Mouse (Mus musculus): ENCODE results near the gene Kcnd2. TPM values are rescaled to one million over a fixed set of nuclear protein-coding genes. Genes with fewer than 3 reads are reported as not detected.

Kcnd2 gene
- total RNA-seq, 1 experiment from 2014 or later, result 3.7 TPM

DNA sequence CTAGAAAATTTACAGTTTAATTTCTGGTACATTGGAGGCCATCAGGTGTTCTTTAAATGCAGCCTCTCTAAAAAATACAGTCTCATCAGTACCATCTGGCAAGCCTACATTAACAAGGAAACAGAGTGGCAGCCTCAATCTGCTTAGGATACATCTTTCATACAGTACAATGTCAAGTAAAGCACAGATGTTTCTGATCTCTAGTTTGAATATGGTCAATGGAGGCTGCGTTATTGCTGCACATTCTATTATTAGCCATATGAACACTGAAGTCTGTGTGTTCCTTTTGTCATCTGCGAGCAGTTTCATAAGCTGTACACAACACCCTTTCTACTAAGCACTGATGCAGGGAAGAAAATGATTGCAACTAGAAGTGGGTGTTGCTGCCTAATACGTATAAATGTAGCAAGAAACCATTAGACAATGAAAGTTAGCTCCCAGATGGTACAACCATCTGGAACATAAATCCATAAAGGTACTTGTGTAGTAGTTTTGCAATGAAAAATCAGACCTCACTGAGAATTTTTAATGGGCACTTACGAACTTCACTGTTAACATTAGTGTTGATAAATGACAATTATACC is 209.0 kb downstream of the Kcnd2 start:
- DNase-seq, result no peak

DNA sequence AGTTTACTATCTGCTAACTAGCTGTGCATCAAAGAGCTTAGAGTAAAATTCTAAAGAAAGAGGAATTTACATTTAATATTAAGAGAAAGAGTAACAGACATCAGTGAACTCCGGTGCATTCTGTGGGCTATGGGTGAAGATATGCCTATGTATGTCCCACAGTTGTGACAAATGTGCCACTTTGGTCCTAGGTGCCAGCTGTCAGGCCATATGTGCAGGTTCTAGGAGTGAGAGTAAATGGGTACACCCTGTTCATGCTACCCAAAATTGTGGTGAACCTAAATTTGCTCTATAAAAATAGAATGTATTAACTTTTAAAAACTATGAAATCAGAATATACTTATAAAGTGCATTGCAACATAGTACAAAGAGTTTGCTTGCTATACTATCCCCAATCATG is 215.8 kb downstream of the Kcnd2 start:
- DNase-seq, result no peak

DNA sequence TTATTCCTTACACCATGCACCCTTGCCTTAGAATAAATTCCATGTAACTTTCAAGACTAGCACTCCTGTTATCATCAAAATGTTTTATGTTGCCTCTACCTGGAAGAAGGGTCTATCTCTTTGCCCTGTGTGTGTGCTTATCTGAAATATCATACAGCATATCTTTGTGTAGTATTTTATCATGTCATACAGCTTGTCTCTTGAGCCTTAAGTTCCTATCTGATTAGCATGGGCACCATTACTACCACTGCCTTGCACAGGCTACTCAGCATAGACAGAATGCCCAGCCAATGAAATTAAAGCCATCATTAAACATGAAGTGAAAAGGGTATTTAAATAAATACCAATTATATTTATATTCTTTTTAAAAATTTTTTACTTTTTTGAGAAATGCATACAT is 249.4 kb downstream of the Kcnd2 start:
- DNase-seq, result no peak

DNA sequence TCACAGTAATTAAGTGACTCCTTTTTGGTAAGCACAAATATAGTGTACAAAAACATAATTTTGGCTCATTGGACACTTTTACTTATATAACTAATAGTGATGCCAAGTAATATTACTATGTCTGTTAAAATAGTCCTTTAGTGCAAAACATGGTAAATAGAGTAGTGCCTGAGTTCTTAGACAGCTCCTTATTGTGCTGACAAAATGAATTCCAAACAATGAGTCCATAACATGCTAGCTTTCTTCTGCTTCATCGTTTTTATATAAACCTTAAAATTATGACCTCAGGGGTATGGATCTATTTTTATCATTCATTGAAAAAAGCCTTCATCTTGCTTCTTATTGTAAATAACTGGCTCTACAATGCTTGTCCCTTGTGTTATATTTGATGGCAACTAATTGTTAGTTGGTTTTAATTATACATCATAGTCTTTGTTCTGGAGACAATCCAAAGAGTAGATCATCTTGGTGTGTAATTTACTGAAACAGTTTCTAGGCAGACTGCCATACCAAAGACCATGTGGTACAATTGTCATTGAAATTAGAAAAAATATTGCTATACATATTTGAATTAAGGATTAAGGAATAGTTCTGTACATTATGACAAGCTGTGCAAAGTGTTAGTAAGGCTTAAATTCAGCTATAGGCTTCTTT is 256.7 kb downstream of the Kcnd2 start:
- DNase-seq, result no peak

DNA sequence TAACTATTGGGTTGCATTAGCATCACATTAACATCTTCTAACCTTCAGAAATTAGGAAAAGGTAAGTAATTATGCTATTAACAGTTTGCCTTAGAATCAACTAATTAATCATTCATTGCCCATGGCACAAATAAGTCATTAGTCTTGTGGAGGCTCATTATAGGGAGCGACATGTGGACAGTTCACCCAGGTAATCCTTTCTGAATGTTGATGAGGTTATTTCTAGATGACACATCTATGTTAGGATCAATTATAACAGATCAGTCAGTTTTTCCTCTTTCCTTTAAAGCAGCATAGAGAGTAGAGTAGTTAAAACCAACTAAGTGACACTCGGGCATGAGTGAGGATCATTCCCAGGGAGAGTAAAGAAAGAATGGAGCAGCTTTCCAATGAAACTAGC is 267.4 kb downstream of the Kcnd2 start:
- DNase-seq, result no peak

DNA sequence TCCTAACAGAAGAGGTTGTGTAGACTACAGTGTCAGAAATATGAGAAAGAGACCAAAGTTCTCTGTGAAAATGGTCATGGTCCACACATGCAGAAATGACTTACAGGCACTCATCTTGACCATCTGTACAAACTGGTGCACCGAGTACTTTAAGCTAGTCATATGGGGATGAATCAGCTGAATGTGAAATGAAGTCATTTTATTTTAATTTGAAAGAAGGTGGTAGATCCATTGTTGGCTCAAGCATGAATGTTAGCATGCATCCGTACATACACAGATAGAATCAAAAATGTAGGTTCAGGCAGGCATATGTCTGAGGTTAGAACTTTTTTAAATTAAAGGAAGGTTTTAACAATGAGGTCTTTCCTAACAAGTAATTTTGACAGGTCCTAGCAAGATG is 273.2 kb downstream of the Kcnd2 start:
- no peak for DNase-seq

DNA sequence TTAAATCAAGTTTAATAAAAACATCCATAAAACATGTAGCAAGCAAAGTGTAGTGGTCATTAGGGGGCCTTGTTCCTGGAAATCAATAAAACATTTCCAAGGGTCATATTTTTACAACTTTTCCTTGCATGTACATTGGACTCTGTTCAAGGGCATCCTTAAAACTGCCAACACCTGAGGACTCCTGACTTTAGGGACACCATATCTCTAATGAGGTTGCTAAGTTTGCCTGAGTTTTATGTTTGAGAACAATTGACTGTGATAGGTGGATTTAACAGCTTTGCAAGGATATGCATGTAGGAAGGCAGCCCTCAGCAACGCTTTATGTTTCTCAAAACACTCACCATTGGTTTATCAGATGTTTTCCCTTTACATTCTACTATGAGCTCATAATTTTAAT is 287.6 kb downstream of the Kcnd2 start:
- no peak for DNase-seq

DNA sequence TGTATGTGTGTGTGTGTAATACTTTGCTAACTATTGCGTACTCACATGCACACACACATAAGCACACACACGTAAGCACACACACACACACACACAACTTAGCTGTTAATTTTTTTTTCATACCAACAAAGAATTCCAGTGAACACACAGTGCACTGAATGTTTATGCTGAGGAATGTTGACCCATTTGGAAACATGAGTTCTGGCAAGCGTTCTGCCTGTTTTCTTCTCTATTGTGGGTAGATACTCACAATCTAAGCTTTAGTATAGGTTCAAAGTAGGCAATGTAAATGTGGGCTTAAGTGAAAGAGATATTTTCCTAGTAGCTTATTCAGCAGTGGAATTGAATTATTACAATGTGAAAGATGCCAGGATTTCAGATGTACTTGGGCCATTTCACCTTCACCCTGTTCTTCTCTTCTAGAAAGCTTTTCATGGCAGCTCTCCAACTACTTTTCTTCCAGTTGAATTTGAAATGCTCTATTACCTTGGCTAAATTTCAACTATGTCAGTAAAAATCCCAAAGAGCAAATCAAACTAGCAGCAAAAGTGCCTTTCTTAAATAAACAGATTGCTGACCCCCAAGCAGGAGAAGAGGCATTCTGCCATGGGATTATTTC is 295.4 kb downstream of the Kcnd2 start:
- DNase-seq, result no peak

DNA sequence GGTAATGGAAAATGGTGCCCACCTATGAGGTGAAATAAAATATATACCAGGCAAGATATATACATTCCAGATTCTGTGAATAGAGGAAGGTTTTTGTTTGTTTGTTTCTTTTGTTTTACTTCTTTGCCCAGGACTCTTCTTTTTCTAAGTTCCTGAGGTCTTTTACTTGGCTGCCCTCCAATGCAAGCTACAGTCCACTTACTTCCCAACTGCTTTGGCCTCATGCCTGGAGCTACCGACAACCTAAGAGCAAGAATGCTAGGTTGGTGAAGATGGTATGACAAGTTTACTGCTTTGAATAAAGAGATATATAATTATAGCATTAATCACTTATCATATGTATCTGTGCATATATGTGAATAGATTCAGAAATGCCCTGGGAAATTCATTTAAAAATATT is 305.0 kb downstream of the Kcnd2 start:
- no peak for DNase-seq

DNA sequence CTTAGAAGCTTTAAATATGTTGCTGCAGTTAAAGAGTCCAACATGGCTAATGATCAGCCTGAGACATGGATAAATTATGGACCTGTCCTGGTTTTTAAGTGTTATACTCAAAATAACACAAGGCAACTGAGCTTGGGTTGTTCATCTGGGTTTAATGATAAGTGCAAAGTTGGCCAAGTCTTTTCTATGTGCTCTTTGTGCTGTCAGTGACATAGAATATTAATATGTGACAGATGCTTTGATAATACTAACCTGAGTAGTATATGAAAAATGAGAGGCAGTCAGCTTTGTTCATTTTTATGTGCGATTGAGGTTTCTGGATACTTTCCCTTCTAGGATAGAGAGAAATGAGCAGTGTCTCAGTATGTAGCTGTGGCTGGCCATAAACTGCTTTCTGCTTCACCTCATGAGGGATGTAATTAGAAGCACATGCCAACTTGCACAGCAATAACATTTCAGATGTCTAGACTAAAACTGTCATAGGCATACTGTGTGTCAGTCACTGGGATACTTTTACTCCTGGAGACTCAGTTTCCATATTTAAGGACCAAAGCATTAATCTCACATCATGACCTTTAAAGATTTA is 312.3 kb downstream of the Kcnd2 start:
- DNase-seq, result no peak

DNA sequence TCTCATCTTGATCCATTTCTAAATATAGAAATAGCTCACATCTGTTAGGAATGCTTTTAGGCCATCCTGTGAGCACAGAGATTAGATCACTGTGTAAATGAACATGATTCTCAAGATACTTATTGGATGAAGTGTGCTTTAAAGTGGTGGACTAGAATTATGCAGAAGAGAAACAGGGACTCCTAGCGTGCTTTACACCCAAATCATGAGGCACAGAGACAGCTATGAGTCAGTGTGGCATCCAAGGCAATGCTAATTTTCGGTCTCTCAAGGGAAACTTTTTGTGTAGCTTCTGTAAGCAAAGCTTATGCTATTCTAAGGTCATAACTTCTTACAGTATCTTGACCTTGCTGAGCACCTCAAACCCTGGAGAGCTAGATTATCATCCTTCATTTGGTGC is 318.7 kb downstream of the Kcnd2 start:
- no peak for DNase-seq

DNA sequence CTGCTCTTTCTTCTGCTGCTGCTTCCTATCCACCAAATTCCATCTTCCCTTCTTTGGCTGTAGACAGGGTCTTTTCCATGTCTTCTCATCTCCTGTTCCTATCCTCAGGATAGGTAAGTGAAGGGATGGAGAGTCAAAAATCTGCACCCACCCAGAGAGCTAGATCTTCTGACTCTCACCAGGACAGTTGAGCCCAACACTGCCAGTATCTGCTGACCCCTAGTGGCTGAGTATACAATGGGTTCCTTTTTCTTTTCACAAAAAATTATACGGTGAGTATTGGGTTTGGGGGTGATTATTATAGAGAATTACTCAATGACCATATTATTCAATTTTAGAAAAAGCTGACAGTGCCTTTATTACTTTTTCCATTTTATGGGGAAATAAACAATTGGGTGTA is 319.5 kb downstream of the Kcnd2 start:
- no peak for DNase-seq

DNA sequence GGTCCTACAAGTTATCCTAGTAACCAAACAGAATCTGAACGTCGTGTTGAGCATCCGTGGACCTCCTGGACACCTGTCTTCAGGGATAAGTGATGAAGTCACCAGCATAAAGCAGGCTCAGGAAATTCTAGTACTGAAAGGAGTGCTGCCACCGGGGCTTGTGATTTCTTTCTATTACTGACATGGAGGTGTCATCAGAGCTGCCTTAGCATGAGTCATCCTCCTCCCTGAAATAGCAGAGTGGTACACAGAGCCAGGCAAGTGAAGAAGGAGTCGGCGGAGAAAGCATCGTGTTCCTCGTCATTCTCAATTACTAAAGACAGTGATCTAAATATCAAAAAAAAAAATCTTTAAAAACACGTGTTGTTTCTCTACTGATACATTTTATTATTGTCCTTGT is 336.2 kb downstream of the Kcnd2 start:
- no peak for DNase-seq

DNA sequence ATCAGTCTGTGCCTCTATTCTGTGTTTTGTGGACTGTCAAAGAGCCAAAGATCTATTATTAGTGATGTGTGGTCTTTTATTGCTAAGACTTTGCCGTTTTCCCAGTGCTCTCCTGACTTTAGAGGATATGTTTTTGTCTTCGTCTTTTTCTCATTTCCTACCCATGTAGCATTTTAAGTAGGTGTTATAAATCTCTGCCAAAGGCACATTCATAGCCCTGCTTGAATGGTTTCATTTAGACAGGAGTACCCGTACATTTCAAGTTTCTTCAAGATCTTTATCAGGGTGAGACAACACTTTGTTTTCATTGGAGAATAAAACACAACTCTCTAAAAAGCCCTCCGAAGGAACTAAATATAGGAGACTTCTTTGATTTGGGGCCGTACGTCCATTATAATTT is 355.7 kb downstream of the Kcnd2 start:
- DNase-seq, result no peak

DNA sequence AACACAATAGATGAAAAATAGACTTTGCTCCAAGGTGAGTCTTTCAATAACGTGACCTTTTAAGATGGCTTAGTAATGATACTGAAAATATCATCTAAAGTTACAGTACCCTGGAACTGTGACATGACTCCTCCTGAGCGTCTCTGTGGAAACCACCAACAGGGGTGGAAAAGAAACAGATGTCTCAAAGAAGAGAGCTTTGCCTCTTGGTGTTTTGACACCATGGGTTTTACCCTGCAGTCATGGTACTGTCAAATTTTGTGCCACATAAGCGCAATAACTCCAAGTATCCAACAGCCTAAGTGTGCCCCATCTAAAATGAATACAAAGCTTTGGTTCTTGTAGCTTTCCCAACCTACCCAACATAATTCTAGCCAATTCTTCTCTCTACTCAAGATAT is 374.9 kb downstream of the Kcnd2 start:
- no peak for DNase-seq

DNA sequence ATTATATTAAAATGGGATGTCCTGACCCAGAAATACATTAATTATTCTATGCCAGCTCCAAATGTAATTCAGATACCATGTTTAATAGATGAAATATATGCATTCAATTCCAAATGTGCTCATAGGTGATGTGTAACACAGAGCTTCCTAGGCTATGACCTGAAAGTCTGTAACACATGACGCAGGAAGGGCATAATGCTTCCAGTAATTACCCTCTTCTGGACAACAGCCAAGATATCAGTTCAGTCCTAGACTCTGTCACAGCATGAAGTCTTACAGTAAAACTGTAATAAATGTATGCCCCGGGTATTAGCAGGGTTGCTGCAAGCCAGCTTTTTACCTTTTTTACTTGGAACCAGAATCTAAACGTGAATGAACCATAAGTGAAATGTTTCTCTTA is 382.1 kb downstream of the Kcnd2 start:
- no peak for DNase-seq

DNA sequence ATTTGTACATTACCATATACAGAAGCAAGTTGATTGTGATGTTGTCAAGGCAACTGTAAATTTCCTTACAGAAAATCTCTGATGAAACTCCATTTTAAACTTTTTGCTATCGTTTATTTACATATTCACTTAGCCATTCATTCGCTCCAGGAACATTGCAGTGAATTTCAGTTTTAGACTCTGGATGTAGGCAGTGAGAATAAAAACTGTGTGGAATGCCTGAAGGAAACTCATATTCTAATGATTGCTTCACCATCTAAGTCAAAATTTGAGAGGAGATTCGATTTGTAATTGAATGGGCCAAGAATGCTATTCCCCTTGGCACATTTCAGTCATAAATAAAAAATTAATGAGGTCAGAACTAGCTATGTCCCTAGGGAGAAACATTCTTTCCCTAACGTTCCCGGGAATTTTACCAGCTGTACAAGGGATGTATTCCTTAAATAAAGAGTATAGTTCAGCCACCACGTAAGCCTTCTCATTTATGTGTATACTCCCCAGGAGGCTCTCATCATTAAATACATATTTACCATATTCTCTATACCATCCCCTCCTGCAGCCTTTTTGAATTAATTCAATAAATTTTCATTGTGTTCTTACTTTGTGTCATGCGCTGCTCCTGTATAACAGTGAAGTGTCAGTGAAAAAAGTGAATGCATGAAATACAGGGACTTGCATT is 394.2 kb downstream of the Kcnd2 start:
- no peak for DNase-seq

DNA sequence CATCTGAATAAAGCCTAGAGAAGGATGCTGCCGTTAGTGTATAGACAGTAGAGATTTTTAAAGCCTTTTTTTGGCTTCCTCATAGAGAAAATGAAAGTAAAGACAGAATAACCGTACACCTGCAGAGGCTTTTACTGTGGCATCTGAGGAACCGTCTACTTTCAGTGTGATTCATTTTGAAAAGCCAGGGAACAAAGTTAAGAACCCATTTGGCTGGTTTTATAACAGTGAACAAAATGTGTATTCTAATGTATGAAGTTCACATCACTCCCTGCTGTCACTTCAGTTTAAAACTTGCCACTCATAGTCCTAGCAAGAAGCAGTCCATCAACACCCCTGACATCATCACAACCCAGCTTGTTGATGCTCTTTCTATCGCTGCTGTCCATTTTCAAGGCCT is 414.7 kb downstream of the Kcnd2 start:
- DNase-seq, result no peak

DNA sequence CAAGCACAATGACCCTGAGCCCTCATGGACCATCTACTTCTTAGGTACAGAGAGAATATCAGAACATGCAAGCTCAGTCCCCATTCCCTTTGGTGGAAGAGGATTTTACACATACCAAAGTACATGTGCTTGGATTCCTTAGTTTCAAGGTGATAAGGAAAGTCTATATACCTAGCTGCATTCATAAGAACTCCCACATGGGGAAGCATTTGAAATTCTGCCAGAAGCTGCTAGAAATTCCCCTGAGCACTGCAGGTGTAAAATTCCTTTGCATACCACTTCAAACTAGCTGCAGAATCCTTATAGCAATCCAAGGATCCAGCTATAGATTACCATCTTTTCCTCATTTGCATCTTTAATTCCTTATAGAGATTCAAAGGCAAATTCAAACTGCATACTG is 440.4 kb downstream of the Kcnd2 start:
- DNase-seq, result no peak

DNA sequence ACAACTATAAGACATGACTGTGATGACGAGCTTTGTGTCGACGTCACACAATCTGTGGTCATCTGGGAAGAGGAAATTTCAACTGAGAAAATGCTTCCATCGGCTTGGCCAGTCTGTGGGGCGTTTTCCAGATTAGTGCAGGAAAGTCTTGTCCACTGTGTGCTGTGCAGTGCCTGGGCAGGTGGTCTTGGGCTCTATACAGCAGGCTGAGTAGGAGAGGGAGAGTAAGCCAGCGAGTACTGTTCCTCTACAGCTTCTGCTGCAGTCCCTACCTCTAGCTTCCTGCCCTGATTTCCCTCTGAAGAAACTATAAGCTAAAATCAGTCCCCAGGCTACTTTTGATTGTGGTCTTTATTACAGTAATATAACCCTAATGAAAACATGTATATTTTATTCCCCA is 448.8 kb downstream of the Kcnd2 start:
- no peak for DNase-seq

DNA sequence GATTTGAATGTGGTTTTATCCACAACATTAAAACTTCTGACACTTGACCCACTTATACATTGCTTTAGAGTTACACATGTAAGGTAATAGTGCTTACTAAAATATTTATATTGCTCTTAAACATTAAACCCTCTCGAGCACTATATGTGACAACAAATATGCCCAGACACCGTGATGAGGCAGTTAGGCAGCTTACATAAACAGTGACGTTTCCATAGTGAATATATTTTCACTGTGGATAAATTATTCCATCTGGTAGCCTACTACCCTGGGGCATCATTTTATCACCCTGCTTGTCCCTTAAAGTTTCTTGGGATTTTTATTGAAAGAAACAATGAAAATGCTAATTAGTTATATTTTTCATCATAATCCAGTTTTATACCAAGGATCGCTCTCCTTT is 449.3 kb downstream of the Kcnd2 start:
- no peak for DNase-seq

DNA sequence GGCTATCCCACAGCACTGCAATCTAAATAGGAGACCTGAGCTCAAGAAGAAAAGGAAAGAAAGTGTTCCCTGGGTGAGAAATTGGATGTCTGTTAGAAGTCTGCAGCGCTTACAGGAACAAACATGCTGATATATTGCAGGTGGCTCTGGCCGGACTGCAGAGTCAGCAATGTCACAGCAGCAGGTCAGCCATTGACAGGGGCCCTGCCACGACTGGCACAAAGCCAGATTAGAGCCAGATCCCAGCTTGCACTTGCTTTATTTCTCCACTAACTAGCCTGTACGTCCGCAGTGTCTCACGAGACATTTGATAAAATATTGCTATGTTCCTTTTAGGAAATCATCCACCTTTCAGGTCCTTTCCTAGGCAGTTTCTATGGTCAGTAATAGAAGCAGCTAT is 468.9 kb downstream of the Kcnd2 start:
- peak; percentile 15 for DNase-seq

DNA sequence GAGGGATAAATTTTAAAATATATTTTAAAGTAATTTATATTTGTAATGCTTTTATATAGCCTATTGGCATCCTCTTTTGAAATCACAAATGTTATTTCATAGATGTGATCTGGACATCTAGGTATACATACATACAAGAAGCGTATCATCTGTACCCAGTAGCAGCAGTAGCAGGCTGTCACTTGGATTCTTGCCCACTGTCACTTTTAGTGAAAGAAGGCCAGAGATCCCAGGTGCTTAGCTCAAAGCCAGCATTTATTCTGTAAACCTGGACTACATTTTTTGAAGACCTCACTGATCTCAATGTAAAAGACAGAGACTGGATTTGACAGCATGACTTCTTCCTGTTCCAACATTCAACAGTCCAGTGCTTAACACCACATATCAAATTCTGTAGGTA is 471.1 kb downstream of the Kcnd2 start:
- DNase-seq, result no peak
